Mouse (Mus musculus) stomach, embryonic 15.5 days (tissue): Measurements from ENCODE around the gene Olfr539. TPM values are rescaled to one million over a fixed set of nuclear protein-coding genes. Genes with fewer than 3 reads are reported as not detected.

ENCODE experiments used
- ATAC-seq: fragments of 200-750 bp; cut with Nextera tagmentation; 2 replicates; pipeline ENCODE4 v1.8.0; 2017; ENCODE audit warnings: low read depth, moderate number of reproducible peaks, moderate TSS enrichment; ENCODE audit not compliant: insufficient read depth, low FRiP score
- H3K27ac ChIP-seq: fragments of 300-500 bp; sonication (generic); 2 replicates; pipeline ENCODE4 v1.5.1; 2015; ENCODE audit warnings: mild to moderate bottlenecking, inconsistent platforms
- H3K27me3 ChIP-seq: fragments of 300-500 bp; sonication (generic); replicated peaks from 2 replicates; pipeline ENCODE4 v1.6.1; 2015; ENCODE audit warnings: inconsistent platforms
- H3K36me3 ChIP-seq: fragments of 300-500 bp; sonication (generic); 2 replicates; pipeline ENCODE4 v1.6.1; 2015; ENCODE audit warnings: inconsistent platforms
- H3K4me1 ChIP-seq: fragments of 300-500 bp; sonication (generic); 2 replicates; pipeline ENCODE4 v1.6.1; 2015; ENCODE audit warnings: inconsistent platforms
- H3K4me2 ChIP-seq: fragments of 300-500 bp; sonication (generic); 2 replicates; pipeline ENCODE4 v1.6.1; 2015; ENCODE audit warnings: mild to moderate bottlenecking, inconsistent platforms
- H3K4me3 ChIP-seq: fragments of 300-500 bp; sonication (generic); replicated peaks from 2 replicates; pipeline ENCODE4 v1.5.1; 2015; ENCODE audit warnings: inconsistent platforms
- H3K9ac ChIP-seq: fragments of 300-500 bp; sonication (generic); 2 replicates; pipeline ENCODE4 v1.6.1; 2015; ENCODE audit warnings: inconsistent platforms
- H3K9me3 ChIP-seq: fragments of 300-500 bp; sonication (generic); 2 replicates; pipeline ENCODE4 v1.6.1; 2016; ENCODE audit warnings: inconsistent platforms
- WGBS: fragments of 180-500 bp; shearing (Covaris S2); methylation state at CpG from one replicate; pipeline ENCODE4 v1.1.7; 2015; 5-methylcytosine and 5-hydroxymethylcytosine counted together
- polyA plus RNA-seq: library from polyadenylated mRNA; unstranded; fragments of >200 nt; fragmentation: Nextera tagmentation; extraction: Ambion mirVana; gene quantifications from 2 replicates; pipeline ENCODE4 v1.2.1, GENCODE M21; 2015

Olfr539 gene
- polyA plus RNA-seq, 1 experiment from 2014 or later = 0.01 TPM

GRCm38 (mm10) chr7:140721095-140721494 is 61.4 kb downstream of the Olfr539 start:
- no peaks in the 10 kb centered on the region for H3K27me3 ChIP-seq
- H3K4me2 ChIP-seq = no peak overlapping the region
- no peak for ATAC-seq
- H3K9ac ChIP-seq = no peak overlapping the region
- no peak overlapping the region for H3K27ac ChIP-seq
- H3K9me3 ChIP-seq = no peaks in the 10 kb centered on the region
- no peak overlapping the region for H3K4me3 ChIP-seq
- WGBS = 60% methylated on average over 6 of the region's 6 CpGs
- no peaks in the 10 kb centered on the region for H3K36me3 ChIP-seq
- no peaks in the 10 kb centered on the region for H3K4me1 ChIP-seq

DNA sequence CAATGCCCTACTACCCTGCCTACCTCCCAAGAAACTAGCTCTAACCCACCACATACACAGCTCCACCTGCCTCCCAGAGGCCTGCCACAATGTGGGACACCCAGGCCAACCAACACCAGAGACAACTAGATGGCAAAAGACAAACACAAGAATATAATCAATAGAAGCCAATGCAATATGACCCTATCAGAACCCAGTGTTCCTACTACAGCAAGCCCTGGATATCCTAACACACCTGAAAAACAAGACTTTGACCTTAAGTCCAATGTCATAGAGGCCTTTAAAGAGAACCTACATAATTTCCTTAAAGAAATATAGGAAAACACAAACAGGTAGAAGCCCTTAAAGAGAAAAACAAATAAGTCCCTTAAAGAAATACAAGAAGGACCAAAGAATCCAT is 65.8 kb downstream of the Olfr539 start:
- Histone ChIP-seq H3K4me3 (no peak overlapping the region), H3K27me3 (no peaks in the 10 kb centered on the region), H3K9me3 (no peaks in the 10 kb centered on the region), H3K4me2 (no peak overlapping the region), H3K9ac (no peak overlapping the region), H3K36me3 (no peaks in the 10 kb centered on the region), H3K27ac (no peak overlapping the region), H3K4me1 (no peaks in the 10 kb centered on the region)
- no peak for ATAC-seq

Other genes with a start within 250 kb of the Olfr539 start
- gene Olfr532, start 238.3 kb upstream of the Olfr539 start, polyA plus RNA-seq = not detected in 2 replicates
- not detected in 2 replicates for gene Olfr533, start 196.6 kb upstream of the Olfr539 start, polyA plus RNA-seq
- gene Olfr535, start 175.7 kb upstream of the Olfr539 start, polyA plus RNA-seq = not detected in 2 replicates
- gene Olfr536, start 152.5 kb upstream of the Olfr539 start, polyA plus RNA-seq = not detected in 2 replicates
- gene Olfr538, start 92.0 kb upstream of the Olfr539 start, polyA plus RNA-seq = not detected in 2 replicates
- gene Olfr46, start 58.7 kb upstream of the Olfr539 start, polyA plus RNA-seq = not detected in 2 replicates
- not detected in 2 replicates for gene Olfr61, start 31.0 kb upstream of the Olfr539 start, polyA plus RNA-seq
- not detected in 2 replicates for gene Olfr53, start 13.5 kb upstream of the Olfr539 start, polyA plus RNA-seq
- gene Olfr45, start 22.0 kb downstream of the Olfr539 start, polyA plus RNA-seq = not detected in 2 replicates
- gene Olfr541, start 37.3 kb downstream of the Olfr539 start, polyA plus RNA-seq = not detected in 2 replicates
- gene Cyp2e1, start 103.8 kb downstream of the Olfr539 start, polyA plus RNA-seq = 0.18 TPM in 1 of 2 replicates, not detected in the other
- 0.23 and 0.30 TPM in 2 replicates for gene Syce1, start 127.9 kb downstream of the Olfr539 start, polyA plus RNA-seq
- 1.5 and 1.7 TPM in 2 replicates for gene Zfp941, start 162.2 kb downstream of the Olfr539 start, polyA plus RNA-seq
- gene Urah, start 175.1 kb downstream of the Olfr539 start, polyA plus RNA-seq = 13.9 and 23.4 TPM in 2 replicates
- not detected in 2 replicates for gene Scgb1c1, start 185.6 kb downstream of the Olfr539 start, polyA plus RNA-seq
- 0.17 TPM in 1 of 2 replicates, not detected in the other for gene Odf3, start 187.9 kb downstream of the Olfr539 start, polyA plus RNA-seq
- gene Gm45785, start 196.4 kb downstream of the Olfr539 start, polyA plus RNA-seq = not detected in 2 replicates
- 58.0 and 62.8 TPM in 2 replicates for gene Ric8a, start 197.0 kb downstream of the Olfr539 start, polyA plus RNA-seq
- 44.7 and 50.1 TPM in 2 replicates for gene Bet1l, start 197.6 kb downstream of the Olfr539 start, polyA plus RNA-seq
- gene Psmd13, start 222.0 kb downstream of the Olfr539 start, polyA plus RNA-seq = 214 and 219 TPM in 2 replicates
- gene Sirt3, start 222.4 kb downstream of the Olfr539 start, polyA plus RNA-seq = 25.7 and 28.7 TPM in 2 replicates
- 0.76 and 2.6 TPM in 2 replicates for gene Cox8b, start 240.5 kb downstream of the Olfr539 start, polyA plus RNA-seq